Mouse (Mus musculus) heart, adult 2 months (tissue): ENCODE results near the gene Nsd1.

Experiments used
- CTCF ChIP-seq: fragments of 200-600 bp; IDR thresholded peaks from 2 replicates; pipeline ENCODE4 v1.8.1; 2022; ENCODE audit warnings: antibody characterized with exemption, mild to moderate bottlenecking, moderate library complexity
- EP300 ChIP-seq: fragments of 200-500 bp; IDR thresholded peaks from 2 replicates; pipeline ENCODE4 v1.6.1; 2011; ENCODE audit warnings: low read depth, low read length, control low read depth; ENCODE audit not compliant: insufficient read depth
- POLR2A ChIP-seq: fragments of 200-500 bp; IDR thresholded peaks from 2 replicates; pipeline ENCODE4 v1.6.1; 2011; ENCODE audit warnings: mild to moderate bottlenecking, low read depth, low read length, control low read depth; ENCODE audit not compliant: insufficient read depth

- TF ChIP-seq CTCF (no peak), POLR2A (no peak), EP300 (no peak)
These were observed 43.7 kb upstream of the Nsd1 start for GRCm38 (mm10) chr13:55165831-55166339.
